Comparison of ENCODE assay signal across 15 mouse cellular contexts in the genomic region with DNA sequence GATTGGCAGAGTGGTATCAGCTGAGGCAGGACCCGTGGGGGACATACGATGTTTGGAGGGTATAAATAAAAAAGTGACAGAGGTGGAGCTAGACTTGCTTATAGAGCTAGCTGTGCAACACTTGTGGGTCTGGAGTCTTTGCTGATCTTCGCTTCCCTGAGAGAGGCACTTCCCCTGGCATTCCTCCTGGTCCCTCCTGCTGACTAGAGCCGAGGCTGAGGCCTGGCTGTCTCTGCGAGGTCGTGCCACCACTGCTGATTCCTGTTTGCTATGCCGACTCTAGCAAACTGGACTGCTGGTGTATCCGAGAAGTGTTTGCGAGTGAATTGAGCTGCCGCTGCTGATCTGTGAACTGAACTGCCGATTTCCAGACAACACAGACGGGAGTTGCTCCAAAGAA. TPM values are rescaled to one million over a fixed set of nuclear protein-coding genes. Genes with fewer than 3 reads are reported as not detected.
DNase-seq lines count a peak whose midpoint lies in the region; TF ChIP-seq lines count a peak whose summit lies in the region.
"Had no signal": no experiment of that assay in that cellular context is flagged by ENCODE, and none has a peak within 500 bp of the region (broad histone marks: within the 10 kb centered on the region; RNA-seq: fewer than 3 reads in every experiment).

No protein-coding gene starts in this region.

- DNase-seq in cerebellum, adult 2 months = peak; percentile 53 to 67
- DNase-seq in cerebellum, adult 11-12 months = no peak
- DNase-seq in gastrocnemius, adult 2 months = no peak
- DNase-seq in gastrocnemius, postnatal 14 days = no peak
- DNase-seq: adrenal gland, adult 2 months; adrenal gland, postnatal 10 days; adrenal gland, postnatal 25 days; cerebellum, adult 11 months; cerebellum, postnatal 10 days; embryo, embryonic 11 days had no signal

- 40% methylated on average over 12 of the region's 12 CpGs for WGBS in cerebellum, adult 2 months

- no peak for TF ChIP-seq CTCF in cerebellum, adult 2 months (IDR thresholded peaks at IDR 0.05; ENCODE audit: borderline replicate concordance, insufficient read depth, low read depth, low read length)
- no peak for TF ChIP-seq CTCF in gastrocnemius, adult 2 months (IDR thresholded peaks at IDR 0.05)

- intact Hi-C loops in gastrocnemius, adult 2 months (cut with DNase I) = no loop called here
- intact Hi-C loops in gastrocnemius, postnatal 14 days (cut with DNase I; ENCODE audit: low total_unique reads) = no loop called here

- TF ChIP-seq POLR2A in cerebellum, adult 2 months (IDR thresholded peaks at IDR 0.05; ENCODE audit: borderline replicate concordance, insufficient read depth, low read length) = no peak

- no peaks in the 10 kb centered on the region for H3K27me3 ChIP-seq in cerebellum, adult 2 months (ENCODE audit: control insufficient read depth, insufficient read depth, low read length)
- H3K27me3 ChIP-seq: embryonic facial prominence, embryonic 13.5 days; embryonic facial prominence, embryonic 15.5 days; forebrain, embryonic 12.5 days had no signal

- H3K27ac ChIP-seq in cerebellum, adult 2 months (ENCODE audit: insufficient read depth, low read length) = no peak overlapping the region
- peak overlapping the region; percentile 20; the same call in 1 of the 2 replicates for H3K27ac ChIP-seq in gastrocnemius, adult 2 months
- H3K27ac ChIP-seq: embryonic facial prominence, embryonic 13.5 days; embryonic facial prominence, embryonic 15.5 days; forebrain, embryonic 10.5 days; forebrain, embryonic 12.5 days had no signal

- peaks cover 27% of the 10 kb centered on the region for H3K4me1 ChIP-seq in cerebellum, adult 2 months (ENCODE audit: control insufficient read depth, insufficient read depth, low read length)
- H3K4me1 ChIP-seq: forebrain, embryonic 12.5 days had no signal

- no peak overlapping the region for H3K4me3 ChIP-seq in cerebellum, adult 2 months (replicated peaks; ENCODE audit: insufficient read depth, low read depth, low read length)
- H3K4me3 ChIP-seq in gastrocnemius, adult 2 months = no peak overlapping the region
- H3K4me3 ChIP-seq: embryonic facial prominence, embryonic 13.5 days; embryonic facial prominence, embryonic 15.5 days; erythroblast, embryonic 14.5 days; forebrain, embryonic 10.5 days; forebrain, embryonic 12.5 days had no signal

RNA-seq across cellular contexts. Expression of gene Specc1, which starts 43.5 kb away (rescaled TPM):
- polyA plus RNA-seq in cerebellum, adult 2 months (2012; rRNA removed) = 79.7 and 80.4 TPM in 2 replicates
- 1 to 10 TPM; 1.5 to 2.3 TPM for total RNA-seq in gastrocnemius, adult 2 months (2021)
- total RNA-seq in gastrocnemius, postnatal 14 days (2021) = 1 to 10 TPM; 5.0 to 5.4 TPM

Comparison
In these comparisons a context has a peak if more than half of its experiments do, and no peak if none do; other contexts are left out.
1. DNase-seq: peak in cerebellum, adult 2 months (2 of 2); none in cerebellum, adult 11-12 months (single experiment), gastrocnemius, adult 2 months (single experiment) and gastrocnemius, postnatal 14 days (single experiment).